Mouse (Mus musculus): ENCODE data around the gene Cox8a.

Gene Cox8a

GRCm38 (mm10) chr19:7223488-7223887 lies 6.1 kb upstream of the Cox8a start:
- DNase-seq (ENCODE audit: low spot score in 2 of 2) = no peak

DNA sequence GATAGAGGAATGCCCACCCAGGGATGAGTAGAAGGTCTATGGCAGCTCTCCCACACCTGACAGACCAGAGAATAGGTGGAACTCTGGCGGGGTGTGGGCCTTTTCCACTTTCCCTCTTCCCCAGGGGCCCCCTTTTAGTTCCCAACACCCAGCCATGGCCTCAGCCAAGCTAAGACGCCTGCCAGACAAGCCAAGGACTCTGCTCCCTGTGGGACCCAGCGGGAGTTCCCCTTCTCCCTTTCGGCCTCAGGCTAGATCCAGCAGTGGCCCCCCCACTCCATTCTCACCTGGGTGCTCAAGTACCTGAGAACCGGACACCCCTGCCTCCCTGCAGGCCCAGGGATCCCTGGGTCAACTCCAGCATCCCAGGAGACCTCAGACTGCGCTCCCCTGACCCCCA lies 4.8 kb upstream of the Cox8a start:
- DNase-seq (ENCODE audit: low spot score in 2 of 2) = no peak

- DNase-seq (ENCODE audit: low spot score in 2 of 2) = no peak
These were observed 1.3 kb upstream of the Cox8a start for GRCm38 (mm10) chr19:7218753-7219152.

DNA sequence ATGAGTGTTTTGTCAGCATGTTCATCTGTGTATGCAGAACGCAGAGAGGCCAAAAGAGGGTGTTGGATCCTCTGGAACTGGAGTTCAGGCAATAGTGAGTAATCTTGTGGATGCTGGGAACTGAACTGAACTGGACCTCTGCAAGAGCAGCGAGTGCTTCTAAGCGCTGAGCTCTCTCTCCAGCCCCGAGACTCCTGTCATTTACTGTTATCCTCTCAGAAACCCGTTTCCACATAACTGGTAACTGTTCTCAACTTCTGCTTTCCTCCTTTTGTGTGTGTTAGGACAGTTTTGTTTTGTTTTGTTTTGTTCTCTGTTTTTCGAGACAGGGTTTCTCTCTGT lies 481 bp upstream of the Cox8a start:
- no peak for DNase-seq (ENCODE audit: low spot score in 2 of 2)

GRCm38 (mm10) chr19:7214484-7214883 lies 2.9 kb downstream of the Cox8a start:
- DNase-seq (ENCODE audit: low spot score in 2 of 2) = no peak

- no peak for DNase-seq (ENCODE audit: low spot score in 2 of 2)
These were observed 4.4 kb downstream of the Cox8a start for GRCm38 (mm10) chr19:7213010-7213409.

GRCm38 (mm10) chr19:7212216-7212615 lies 5.2 kb downstream of the Cox8a start:
- no peak for DNase-seq (ENCODE audit: low spot score in 2 of 2)

GRCm38 (mm10) chr19:7209907-7210646 lies 7.3 kb downstream of the Cox8a start:
- DNase-seq (ENCODE audit: low spot score in 2 of 2) = no peak

DNA sequence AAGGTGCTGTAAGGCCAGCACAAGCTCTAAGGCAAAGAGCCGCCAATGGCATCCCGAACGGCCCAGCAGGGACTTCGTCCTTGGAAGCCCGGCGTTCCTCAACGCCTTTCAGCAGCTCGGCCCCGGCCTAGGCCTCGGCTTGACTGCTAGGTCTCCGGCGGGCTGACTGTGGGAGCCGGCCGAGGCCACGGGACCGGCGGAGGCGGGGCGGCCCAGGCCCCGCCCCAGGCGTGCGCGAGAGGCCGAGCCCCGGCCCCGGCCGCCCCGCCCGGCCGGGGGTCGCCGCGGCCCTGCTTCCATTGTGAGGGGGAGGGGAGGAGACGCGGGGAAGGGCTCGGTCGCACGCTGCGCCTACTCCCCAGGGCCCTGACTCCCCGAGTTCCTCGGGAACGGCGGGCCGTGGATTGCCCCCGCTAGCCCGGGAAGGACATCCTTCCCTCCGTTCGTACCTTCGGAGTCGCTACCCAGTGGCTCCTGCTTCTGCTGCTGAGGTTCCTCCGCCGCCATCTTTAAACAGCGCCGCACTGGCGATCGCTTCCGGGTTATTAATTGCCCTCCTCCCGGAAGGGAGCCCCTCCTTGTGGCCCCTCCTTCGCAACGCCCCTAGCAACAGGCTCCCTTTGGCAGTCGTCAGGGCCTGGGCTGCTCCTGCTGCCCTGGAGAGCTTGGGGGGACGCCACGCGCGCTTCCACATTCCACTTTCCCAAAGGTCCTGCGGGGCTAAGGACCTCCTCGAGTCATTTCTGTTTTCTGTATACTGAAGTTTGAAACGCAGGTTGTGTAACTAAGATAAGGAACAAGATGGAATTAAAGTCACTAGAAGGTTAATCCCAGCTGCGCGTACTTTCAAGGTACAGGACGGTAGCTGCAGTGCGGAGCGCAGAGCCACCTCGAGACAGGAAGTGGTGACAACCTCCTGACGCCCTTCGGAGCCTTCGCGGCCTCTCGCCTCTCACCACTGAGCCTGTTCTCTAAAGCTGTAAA lies 11.4 kb downstream of the Cox8a start, which contains the start of gene Otub1:
Gene Otub1, minus strand, starts transcription at position 564 of the 984 bp plus-strand sequence.
- DNase-seq (ENCODE audit: low spot score in 2 of 2) = peak; percentile 93 to 94

DNA sequence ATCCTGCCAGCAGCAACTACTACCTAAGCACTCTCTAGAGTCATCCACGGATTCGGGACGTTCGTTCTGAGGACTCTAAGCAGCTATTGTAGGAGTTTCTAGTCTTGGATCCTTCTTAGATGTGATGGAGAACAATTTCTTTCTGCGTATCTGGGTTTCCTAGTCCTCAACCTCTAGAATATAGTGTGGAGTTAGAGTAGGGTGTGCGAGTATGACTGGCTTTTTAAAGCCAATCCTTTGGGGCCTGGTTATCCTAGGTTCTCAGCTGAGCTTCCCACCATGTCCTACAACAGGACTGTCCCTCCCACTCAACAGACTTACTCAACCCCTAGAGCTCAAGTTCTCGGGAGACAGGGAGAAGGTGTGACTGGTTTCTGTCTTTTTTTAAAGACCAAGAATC lies 12.1 kb downstream of the Cox8a start:
- DNase-seq (ENCODE audit: low spot score in 2 of 2) = no peak

DNA sequence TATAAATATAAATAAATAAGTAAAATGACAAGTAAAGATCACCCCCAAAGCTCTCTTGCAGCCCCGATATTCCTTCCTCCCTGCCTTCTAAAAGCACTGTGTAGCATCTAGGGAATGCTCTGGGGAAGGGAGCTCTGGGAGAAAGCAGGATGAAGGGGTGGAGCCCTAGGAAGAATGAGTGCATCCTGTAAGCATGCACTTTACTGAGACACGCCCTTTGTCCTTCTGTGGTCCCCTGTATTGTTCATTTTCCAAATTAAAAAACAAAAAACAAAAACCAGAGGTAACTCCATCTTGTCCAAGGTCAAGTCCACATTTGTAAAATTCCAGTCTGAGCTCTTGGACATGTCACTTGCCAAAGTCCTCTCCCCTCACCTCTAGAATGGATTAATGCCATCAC lies 12.5 kb downstream of the Cox8a start:
- DNase-seq (ENCODE audit: low spot score in 2 of 2) = no peak

DNA sequence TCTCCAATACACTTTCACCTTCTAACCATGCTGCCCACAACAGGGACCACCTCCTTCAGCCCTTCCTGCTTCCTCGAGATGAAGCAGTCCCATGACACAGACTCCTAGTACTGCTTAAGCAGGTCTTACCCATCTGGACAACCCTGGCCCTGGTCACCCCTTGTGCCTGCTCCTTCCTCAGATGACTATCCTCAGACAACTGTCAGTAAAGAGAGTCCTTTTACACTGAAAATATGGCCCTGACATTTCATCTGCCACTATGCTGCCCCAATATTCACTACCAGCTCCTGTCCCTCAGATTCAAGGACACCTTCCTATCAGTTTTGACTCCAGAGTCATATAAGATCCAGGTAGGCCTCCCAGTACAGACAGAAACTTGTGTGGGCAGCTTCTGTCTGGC lies 17.0 kb downstream of the Cox8a start:
- no peak for DNase-seq (ENCODE audit: low spot score in 2 of 2)

GRCm38 (mm10) chr19:7199089-7199488 lies 18.3 kb downstream of the Cox8a start:
- DNase-seq (ENCODE audit: low spot score in 2 of 2) = no peak

- DNase-seq (ENCODE audit: low spot score in 2 of 2) = no peak
These were observed 20.0 kb downstream of the Cox8a start for GRCm38 (mm10) chr19:7197445-7197844.

DNA sequence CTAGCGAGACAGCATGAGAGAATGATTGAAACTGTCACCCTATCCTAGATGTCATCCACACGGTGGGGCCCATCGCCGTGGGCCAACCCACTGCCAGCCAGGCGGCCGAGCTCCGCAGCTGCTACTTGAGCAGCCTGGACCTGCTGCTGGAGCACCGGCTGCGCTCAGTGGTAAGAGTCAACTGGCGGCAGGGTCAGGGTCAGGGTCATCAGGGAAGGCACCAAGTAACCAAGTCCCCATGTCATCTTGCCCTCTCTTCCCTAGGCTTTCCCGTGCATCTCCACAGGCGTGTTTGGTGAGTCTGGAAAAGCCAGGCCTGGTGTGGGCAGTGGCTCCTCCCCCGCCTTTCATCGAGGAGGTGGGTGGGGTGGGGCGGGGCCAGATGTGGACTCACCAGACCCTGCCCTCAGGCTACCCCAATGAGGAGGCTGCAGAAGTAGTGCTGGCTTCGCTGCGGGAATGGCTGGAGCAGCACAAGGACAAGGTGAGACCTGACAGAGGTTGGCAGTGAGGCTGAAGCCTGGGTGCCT lies 20.6 kb downstream of the Cox8a start:
- DNase-seq (ENCODE audit: low spot score in 2 of 2) = no peak

DNA sequence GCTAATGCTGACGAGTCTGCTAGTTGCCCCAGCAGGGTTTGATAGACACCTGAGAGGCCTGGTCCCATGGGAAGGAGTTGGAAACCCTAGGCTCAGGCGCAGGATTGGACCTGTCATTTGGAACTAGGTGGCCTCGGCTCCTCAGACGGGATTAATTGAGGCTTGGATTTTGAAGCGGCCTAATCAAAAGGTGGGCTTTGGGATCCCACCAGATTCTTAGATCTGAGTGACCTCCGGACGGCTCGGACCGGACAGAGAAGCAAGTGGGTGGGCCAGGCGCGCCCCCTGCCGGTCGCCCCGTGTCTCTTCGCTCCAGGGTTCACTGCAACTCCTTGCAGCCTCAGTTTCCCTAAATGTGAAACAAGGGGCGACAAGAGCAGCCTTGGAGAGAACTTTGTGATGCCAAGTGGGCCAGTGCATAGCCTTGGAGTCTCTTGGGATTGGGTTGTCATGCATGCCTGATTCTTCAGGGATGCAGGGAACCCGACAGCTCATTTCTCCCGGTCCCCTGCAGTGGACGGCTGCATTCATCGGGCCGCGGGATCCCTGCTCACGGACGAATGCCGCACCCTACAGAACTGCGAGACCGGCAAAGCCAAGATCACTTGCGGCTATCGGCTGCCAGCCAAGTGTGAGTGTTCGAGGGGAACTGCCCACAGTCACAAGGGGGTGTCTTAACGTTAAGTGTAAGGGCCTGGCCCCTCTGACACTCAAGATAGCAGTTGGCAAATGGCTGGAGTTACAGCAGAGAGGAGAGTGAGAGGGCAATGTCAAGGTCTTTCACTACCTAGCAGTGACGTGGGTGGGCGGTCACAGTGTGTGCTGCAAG lies 21.3 kb downstream of the Cox8a start:
- DNase-seq (ENCODE audit: low spot score in 2 of 2) = peak in 1 of 2 experiments; percentile 68

GRCm38 (mm10) chr19:7192561-7192967 lies 24.9 kb downstream of the Cox8a start:
- DNase-seq (ENCODE audit: low spot score in 2 of 2) = no peak

DNA sequence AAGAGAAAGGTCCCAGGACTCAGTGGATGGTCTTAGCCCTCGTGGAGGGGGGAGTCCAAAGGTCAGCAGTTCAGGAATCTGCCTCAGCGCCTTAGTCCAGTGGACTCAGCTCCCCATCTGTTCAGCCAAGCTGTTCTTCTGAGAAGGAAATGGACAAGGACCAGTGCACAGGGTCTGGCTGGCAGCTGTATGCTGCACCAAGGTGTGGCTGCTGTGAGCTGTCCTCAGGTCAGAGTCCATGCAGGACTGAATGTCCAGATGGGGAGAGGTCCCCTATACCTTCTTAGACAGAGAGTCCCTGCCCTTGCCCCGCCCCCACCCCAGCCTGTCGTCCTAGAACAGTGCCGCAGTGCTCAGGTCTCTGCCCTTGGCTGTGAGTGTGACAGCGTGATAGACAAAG lies 25.8 kb downstream of the Cox8a start:
- DNase-seq (ENCODE audit: low spot score in 2 of 2) = no peak

DNA sequence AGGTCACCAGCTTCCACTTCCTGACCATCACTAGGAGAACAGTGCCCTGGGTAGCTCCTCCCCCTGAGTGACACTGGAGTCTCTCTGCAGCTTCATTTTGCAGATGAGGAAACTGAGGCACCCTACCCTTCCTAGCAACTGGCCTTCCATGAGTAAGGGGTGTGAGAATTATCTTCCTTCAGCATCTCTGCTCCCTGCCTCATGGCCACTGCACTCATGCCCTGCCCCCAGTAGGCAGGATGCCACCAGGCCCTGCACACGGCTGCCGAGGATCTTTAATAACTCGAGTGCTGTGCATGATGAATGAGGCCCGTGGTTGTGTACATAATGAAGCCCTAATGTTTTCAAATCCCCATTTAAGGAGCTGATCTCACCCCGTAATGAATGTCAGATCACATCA lies 26.4 kb downstream of the Cox8a start:
- DNase-seq (ENCODE audit: low spot score in 2 of 2) = no peak

DNA sequence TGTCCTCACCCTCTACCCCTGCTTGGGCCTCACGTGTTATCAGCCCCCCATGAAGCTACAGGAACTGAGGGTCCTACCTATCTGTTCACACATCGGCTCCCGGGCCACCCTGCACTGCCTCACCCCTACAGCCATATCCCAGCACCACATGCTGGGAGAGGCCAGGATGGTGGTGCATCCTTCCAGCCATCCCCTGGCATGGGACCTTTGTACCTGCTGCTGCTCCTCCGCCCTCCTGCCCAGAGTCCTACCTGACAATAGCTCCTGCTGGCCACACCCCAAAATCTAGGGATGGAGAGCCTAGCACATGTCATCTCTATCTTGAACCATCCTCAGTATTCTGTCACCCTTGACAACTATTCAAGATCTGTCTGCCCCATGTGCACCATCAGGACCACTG lies 28.4 kb downstream of the Cox8a start:
- no peak for DNase-seq (ENCODE audit: low spot score in 2 of 2)

- DNase-seq (ENCODE audit: low spot score in 2 of 2) = no peak
These were observed 30.3 kb downstream of the Cox8a start for GRCm38 (mm10) chr19:7187157-7187556.

Data from urinary bladder, adult 18-20 months (tissue).